Mouse (Mus musculus): ENCODE results near the gene Cd81. TPM values are rescaled to one million over a fixed set of nuclear protein-coding genes. Genes with fewer than 3 reads are reported as not detected.

The Cd81 gene
- polyA plus RNA-seq, 1 experiment from 2014 or later = 780 TPM

GRCm38 (mm10) chr7:143077351-143077750 is 24.8 kb downstream of the Cd81 start:
- H3K9ac ChIP-seq = no peak overlapping the region
- ATAC-seq (replicated peaks; ENCODE audit: insufficient number of reproducible peaks, insufficient read depth, low FRiP score, low read depth) = no peak
- WGBS = 70% methylated on average over 2 of the region's 2 CpGs

GRCm38 (mm10) chr7:143082024-143082423 is 29.5 kb downstream of the Cd81 start:
- 63% methylated on average over 6 of the region's 6 CpGs for WGBS

More at GRCm38 (mm10) chr7:143077351-143077750, 24.8 kb downstream of the Cd81 start:
- no peaks in the 10 kb centered on the region for H3K9me3 ChIP-seq (replicated peaks)
- no peak overlapping the region for H3K4me2 ChIP-seq
- no peak overlapping the region for H3K27ac ChIP-seq
- H3K4me3 ChIP-seq = no peak overlapping the region
- no peaks in the 10 kb centered on the region for H3K27me3 ChIP-seq
- H3K4me1 ChIP-seq (replicated peaks) = no peaks in the 10 kb centered on the region
- H3K36me3 ChIP-seq = no peaks in the 10 kb centered on the region

GRCm38 (mm10) chr7:143083708-143084107 is 31.2 kb downstream of the Cd81 start:
- Histone ChIP-seq H3K4me2 (no peak overlapping the region), H3K9me3 (replicated peaks) (no peaks in the 10 kb centered on the region), H3K9ac (no peak overlapping the region), H3K4me1 (replicated peaks) (peaks cover 14% of the 10 kb centered on the region), H3K36me3 (no peaks in the 10 kb centered on the region), H3K27ac (no peak overlapping the region), H3K4me3 (no peak overlapping the region), H3K27me3 (no peaks in the 10 kb centered on the region)
- 54% methylated on average over 2 of the region's 2 CpGs for WGBS
- ATAC-seq (replicated peaks; ENCODE audit: insufficient number of reproducible peaks, insufficient read depth, low FRiP score, low read depth) = no peak

More at GRCm38 (mm10) chr7:143082024-143082423, 29.5 kb downstream of the Cd81 start:
- no peaks in the 10 kb centered on the region for H3K36me3 ChIP-seq
- no peaks in the 10 kb centered on the region for H3K9me3 ChIP-seq (replicated peaks)
- H3K4me3 ChIP-seq = no peak overlapping the region
- H3K27me3 ChIP-seq = no peaks in the 10 kb centered on the region
- H3K4me2 ChIP-seq = no peak overlapping the region
- no peak for ATAC-seq (replicated peaks; ENCODE audit: insufficient number of reproducible peaks, insufficient read depth, low FRiP score, low read depth)
- no peak overlapping the region for H3K9ac ChIP-seq
- H3K4me1 ChIP-seq (replicated peaks) = peaks cover 7% of the 10 kb centered on the region
- H3K27ac ChIP-seq = no peak overlapping the region

- Histone ChIP-seq H3K36me3 (no peaks in the 10 kb centered on the region), H3K9ac (peak overlapping the region; percentile 50; the same call in 1 of the 2 replicates), H3K9me3 (replicated peaks) (no peaks in the 10 kb centered on the region), H3K27ac (peak overlapping the region; percentile 69), H3K27me3 (peaks cover 7% of the 10 kb centered on the region), H3K4me1 (replicated peaks) (peaks cover 14% of the 10 kb centered on the region), H3K4me2 (peak overlapping the region; percentile 39; the same call in 1 of the 2 replicates), H3K4me3 (peak overlapping the region; percentile 21)
- WGBS = 42% methylated on average over 2 of the region's 2 CpGs
- ATAC-seq (replicated peaks; ENCODE audit: insufficient number of reproducible peaks, insufficient read depth, low FRiP score, low read depth) = no peak
These were observed 33.8 kb downstream of the Cd81 start for GRCm38 (mm10) chr7:143086366-143086765.

GRCm38 (mm10) chr7:143087070-143087579 is 34.6 kb downstream of the Cd81 start:
- peak overlapping the region; percentile 21 for H3K4me3 ChIP-seq
- no peaks in the 10 kb centered on the region for H3K9me3 ChIP-seq (replicated peaks)
- H3K36me3 ChIP-seq = no peaks in the 10 kb centered on the region
- peaks cover 10% of the 10 kb centered on the region for H3K27me3 ChIP-seq
- H3K9ac ChIP-seq = peak overlapping the region; percentile 50
- peaks cover 14% of the 10 kb centered on the region for H3K4me1 ChIP-seq (replicated peaks)
- ATAC-seq (replicated peaks; ENCODE audit: insufficient number of reproducible peaks, insufficient read depth, low FRiP score, low read depth) = peak; percentile 78
- peak overlapping the region; percentile 69 for H3K27ac ChIP-seq
- peak overlapping the region; percentile 39; the same call in 1 of the 2 replicates for H3K4me2 ChIP-seq
- WGBS = 22% methylated on average over 4 of the region's 4 CpGs

- H3K4me3 ChIP-seq = no peak overlapping the region
- WGBS = 81% methylated on average over 3 of the region's 3 CpGs
- no peak for ATAC-seq (replicated peaks; ENCODE audit: insufficient number of reproducible peaks, insufficient read depth, low FRiP score, low read depth)
- peaks cover 12% of the 10 kb centered on the region for H3K27me3 ChIP-seq
- no peaks in the 10 kb centered on the region for H3K36me3 ChIP-seq
- no peaks in the 10 kb centered on the region for H3K9me3 ChIP-seq (replicated peaks)
- no peak overlapping the region for H3K9ac ChIP-seq
- H3K27ac ChIP-seq = no peak overlapping the region
- no peak overlapping the region for H3K4me2 ChIP-seq
- H3K4me1 ChIP-seq (replicated peaks) = peaks cover 8% of the 10 kb centered on the region; the same call in 1 of the 2 replicates
These were observed 41.3 kb downstream of the Cd81 start for GRCm38 (mm10) chr7:143093847-143094246.

- H3K9ac ChIP-seq = no peak within 1 kb of the TSS; the same call in 1 of the 2 replicates
- WGBS = 32% methylated on average over 10 of the region's 10 CpGs
- H3K9me3 ChIP-seq (replicated peaks) = no peaks in the 10 kb centered on the region
- no peaks in the 10 kb centered on the region for H3K36me3 ChIP-seq
- no peak within 1 kb of the TSS for H3K4me2 ChIP-seq
- no peak within 1 kb of the TSS for H3K27ac ChIP-seq
- H3K4me1 ChIP-seq (replicated peaks) = peaks cover 8% of the 10 kb centered on the region; the same call in 1 of the 2 replicates
- H3K27me3 ChIP-seq = peaks cover 6% of the 10 kb centered on the region; the same call in 1 of the 2 replicates
- ATAC-seq (replicated peaks; ENCODE audit: insufficient number of reproducible peaks, insufficient read depth, low FRiP score, low read depth) = peak; percentile 47; the same call in 1 of the 2 replicates
- H3K4me3 ChIP-seq = no peak within 1 kb of the TSS
These were observed 42.3 kb downstream of the Cd81 start, which contains the start of gene Trpm5 for GRCm38 (mm10) chr7:143094592-143095553. Trpm5 (minus strand) TSS chr7:143094642.

GRCm38 (mm10) chr7:143095554-143095907 is 43.0 kb downstream of the Cd81 start:
- no peak overlapping the region for H3K9ac ChIP-seq
- no peaks in the 10 kb centered on the region for H3K36me3 ChIP-seq
- H3K4me2 ChIP-seq = no peak overlapping the region
- WGBS = 58% methylated on average over 1 of the region's 1 CpGs
- H3K27ac ChIP-seq = no peak overlapping the region
- no peak for ATAC-seq (replicated peaks; ENCODE audit: insufficient number of reproducible peaks, insufficient read depth, low FRiP score, low read depth)
- peaks cover 8% of the 10 kb centered on the region; the same call in 1 of the 2 replicates for H3K4me1 ChIP-seq (replicated peaks)
- H3K9me3 ChIP-seq (replicated peaks) = no peaks in the 10 kb centered on the region
- peaks cover 6% of the 10 kb centered on the region; the same call in 1 of the 2 replicates for H3K27me3 ChIP-seq
- no peak overlapping the region for H3K4me3 ChIP-seq

GRCm38 (mm10) chr7:143100759-143101158 is 48.2 kb downstream of the Cd81 start:
- Histone ChIP-seq H3K27ac (no peak overlapping the region), H3K4me1 (replicated peaks) (0 out of 2 replicates have a peak, but pooled peaks cover 2% of the 10 kb centered on the region), H3K9me3 (replicated peaks) (no peaks in the 10 kb centered on the region), H3K9ac (no peak overlapping the region), H3K27me3 (peaks cover 7% of the 10 kb centered on the region; the same call in 1 of the 2 replicates), H3K36me3 (no peaks in the 10 kb centered on the region), H3K4me2 (no peak overlapping the region), H3K4me3 (no peak overlapping the region)
- WGBS = 49% methylated on average over 4 of the region's 4 CpGs
- no peak for ATAC-seq (replicated peaks; ENCODE audit: insufficient number of reproducible peaks, insufficient read depth, low FRiP score, low read depth)

- Histone ChIP-seq H3K9ac (no peak overlapping the region), H3K9me3 (replicated peaks) (no peaks in the 10 kb centered on the region), H3K36me3 (no peaks in the 10 kb centered on the region), H3K27ac (no peak overlapping the region), H3K4me1 (replicated peaks) (peaks cover 42% of the 10 kb centered on the region), H3K27me3 (peaks cover 29% of the 10 kb centered on the region), H3K4me3 (no peak overlapping the region), H3K4me2 (no peak overlapping the region)
- ATAC-seq (replicated peaks; ENCODE audit: insufficient number of reproducible peaks, insufficient read depth, low FRiP score, low read depth) = no peak
- WGBS = 49% methylated on average over 11 of the region's 11 CpGs
These were observed 52.8 kb downstream of the Cd81 start for GRCm38 (mm10) chr7:143105258-143105897.

- no peak for ATAC-seq (replicated peaks; ENCODE audit: insufficient number of reproducible peaks, insufficient read depth, low FRiP score, low read depth)
- peak within 1 kb of the TSS; percentile 59 for H3K4me3 ChIP-seq
- H3K27ac ChIP-seq = peak within 1 kb of the TSS; percentile 94
- peaks cover 47% of the 10 kb centered on the region for H3K4me1 ChIP-seq (replicated peaks)
- peak within 1 kb of the TSS; percentile 79 for H3K4me2 ChIP-seq
- H3K9ac ChIP-seq = peak within 1 kb of the TSS; percentile 69
- H3K9me3 ChIP-seq (replicated peaks) = no peaks in the 10 kb centered on the region
- 74% methylated on average over 4 of the region's 4 CpGs for WGBS
- H3K27me3 ChIP-seq = peaks cover 29% of the 10 kb centered on the region
- H3K36me3 ChIP-seq = no peaks in the 10 kb centered on the region
These were observed 53.5 kb downstream of the Cd81 start, which contains the start of gene Kcnq1 for GRCm38 (mm10) chr7:143106062-143106461. Kcnq1 (plus strand) TSS chr7:143106362.

Data from heart, embryonic 15.5 days (tissue).